Mouse (Mus musculus) layer of hippocampus, postnatal 25 days (tissue): ENCODE data around the gene AW146154. TPM values are rescaled to one million over a fixed set of nuclear protein-coding genes. Genes with fewer than 3 reads are reported as not detected.
"Not testable (repeated sequence)": the region's sequence is repeated elsewhere in the genome, so short reads cannot be mapped to it uniquely, and the experiment has no call there.

Experiments
- DNase-seq, 2 experiments: peaks; one replicate each; pipeline ENCODE4 v3.0.0; 2022; ENCODE audit warnings: mixed read lengths in 2 of 2, low spot score in 1 of 2; ENCODE audit errors: extremely low spot score in 1 of 2
- total RNA-seq, 2 experiments: library from RNA; stranded (reverse); gene quantifications; 2 replicates each; pipeline ENCODE4 v1.2.3; 2021

AW146154 gene
- 10 to 100 TPM in 1 of 2 experiments, 1 to 10 TPM in 1; 8.9 to 11.0 TPM for total RNA-seq

GRCm38 (mm10) chr7:41499389-41500049, at the start of gene AW146154, which contains the start of gene Gm20449:
AW146154 (minus strand) TSS chr7:41499890.
Gm20449 (minus strand) TSS chr7:41499417.
- peak; percentile 99 to 100 for DNase-seq

DNA sequence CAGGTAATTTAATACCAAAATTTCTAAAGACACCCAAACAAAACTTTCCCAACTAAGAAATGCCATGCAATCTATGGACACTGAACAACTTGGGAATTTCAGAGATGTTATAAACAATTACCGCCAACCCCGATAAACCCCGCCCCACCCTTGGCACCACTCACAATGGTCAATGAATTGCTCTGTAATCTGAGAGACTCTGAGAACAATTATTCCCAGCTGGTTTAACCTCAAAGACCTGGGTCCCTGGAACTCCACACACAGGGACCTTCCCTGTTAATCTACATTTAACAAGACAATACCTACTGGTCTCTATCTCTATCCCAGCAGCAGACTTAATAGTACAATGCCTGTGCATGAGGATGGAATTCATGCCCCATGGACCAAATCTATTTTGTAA, 13.0 kb upstream of the AW146154 start:
- DNase-seq: no peak

GRCm38 (mm10) chr7:41512207-41512606, 12.5 kb upstream of the AW146154 start:
- no peak for DNase-seq

DNA sequence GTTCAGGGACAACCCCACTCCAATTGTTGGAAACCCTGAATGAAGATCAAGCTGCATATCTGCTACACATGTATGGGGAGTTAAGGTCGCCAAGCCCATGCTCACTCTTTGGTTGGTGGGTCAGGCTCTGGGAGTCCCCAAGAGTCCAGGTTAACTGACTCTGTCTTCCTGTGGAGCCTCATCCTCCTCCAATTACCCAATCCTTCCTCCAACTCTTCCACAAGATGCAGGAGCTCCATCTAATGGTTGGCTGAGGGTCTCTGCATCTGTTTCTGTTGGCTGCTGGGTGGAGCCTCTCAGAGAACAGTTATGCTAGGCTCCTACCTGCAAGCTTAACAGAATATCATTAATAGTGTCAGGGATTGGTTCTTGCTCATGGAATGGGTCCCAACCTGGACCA, 2.7 kb upstream of the AW146154 start:
- DNase-seq: no peak

DNA sequence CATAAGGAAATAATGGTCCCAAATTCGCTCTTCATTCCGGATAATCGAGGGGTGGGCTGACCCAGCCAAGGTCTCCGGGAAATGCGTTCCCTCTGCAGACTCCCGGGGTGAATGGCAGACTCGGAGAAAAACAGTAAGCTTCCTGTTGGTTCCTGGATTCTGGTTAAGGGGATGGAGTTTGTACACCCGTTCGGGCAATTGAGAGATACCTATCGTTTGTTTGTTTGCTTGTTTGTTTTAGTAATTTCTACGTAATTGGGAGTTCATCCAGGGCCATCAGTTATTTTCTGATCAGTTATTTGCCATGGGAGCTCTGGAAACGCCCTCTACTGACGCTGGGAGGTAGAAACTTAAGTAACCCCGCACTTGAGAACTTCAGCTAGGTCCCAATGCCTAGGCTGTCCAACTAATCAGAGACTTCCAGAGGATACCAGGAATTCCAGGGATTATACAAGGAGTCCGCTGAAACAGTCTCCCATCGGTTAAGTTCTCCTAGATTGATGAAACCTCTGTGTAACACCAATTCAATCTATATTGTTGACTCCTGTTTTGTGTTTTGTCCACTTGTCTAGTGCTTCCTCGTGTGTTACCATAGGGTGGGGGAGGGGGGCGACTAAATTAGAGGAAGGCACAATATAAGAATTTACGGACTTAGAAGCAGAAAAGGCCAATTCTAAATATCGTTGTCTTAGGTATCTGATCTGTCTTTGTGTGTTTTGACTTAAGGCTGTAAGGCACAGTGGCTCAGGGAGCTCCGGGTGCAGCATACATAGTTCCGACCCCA, 653 bp upstream of the AW146154 start:
- peak; percentile 40 to 51 for DNase-seq

DNA sequence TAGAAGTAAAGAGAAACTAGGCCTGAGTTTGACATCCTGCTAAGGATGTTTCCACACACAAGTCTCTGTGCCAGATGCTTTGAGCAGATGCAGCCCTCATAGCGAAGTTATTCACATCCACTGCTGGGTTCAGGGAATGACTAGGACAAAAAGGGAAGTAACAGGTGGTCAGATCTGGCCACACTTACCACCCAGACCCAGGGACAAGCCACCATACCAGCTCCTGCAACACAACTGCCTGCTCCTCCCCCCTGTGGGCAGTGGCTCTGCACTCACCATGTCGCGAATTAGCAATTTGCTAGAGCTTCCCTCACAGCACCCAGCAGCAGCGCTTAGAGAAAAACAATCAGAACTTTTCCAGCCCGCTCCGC, 687 bp downstream of the AW146154 start:
- not testable (repeated sequence) for DNase-seq

DNA sequence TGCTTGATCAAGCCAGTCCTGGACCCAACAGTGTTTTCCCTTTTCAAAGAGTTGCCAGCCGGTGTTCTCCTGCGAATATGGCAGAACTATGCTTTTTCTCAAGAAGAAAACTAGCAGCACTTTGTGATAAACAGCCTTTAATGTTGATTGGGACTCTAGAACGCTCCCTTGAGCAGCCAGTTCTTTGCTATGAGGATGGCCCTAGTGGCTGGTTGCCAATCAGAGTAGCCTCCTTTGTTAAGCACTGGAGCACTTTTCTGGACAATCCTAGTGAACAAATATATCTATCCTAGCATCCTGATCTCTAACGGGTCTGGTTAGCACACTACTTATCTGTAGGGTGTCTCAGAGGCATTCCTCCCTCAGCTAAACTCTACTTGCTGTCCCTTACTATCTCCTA, 1.2 kb downstream of the AW146154 start:
- not testable (repeated sequence) for DNase-seq

DNA sequence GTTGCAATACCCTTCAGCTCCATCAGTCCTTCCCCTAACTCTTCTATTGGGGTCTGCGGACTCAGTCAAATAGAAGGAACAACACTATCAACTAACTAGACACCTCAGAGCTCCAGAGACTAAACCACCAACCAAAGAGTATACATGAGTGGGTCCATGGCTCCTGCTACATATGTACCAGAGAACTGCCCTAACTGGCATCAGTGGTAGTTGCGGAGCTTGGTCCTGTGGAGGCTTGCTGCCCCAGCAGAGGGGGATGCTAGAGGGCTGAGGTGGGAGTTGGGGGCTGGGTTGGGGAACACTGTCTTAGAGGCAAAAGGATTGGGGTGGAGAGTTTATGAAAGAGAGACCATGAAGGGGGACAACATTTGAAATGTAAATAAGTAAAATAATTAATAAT, 1.8 kb downstream of the AW146154 start:
- DNase-seq: no peak

- DNase-seq: no peak
Observed at GRCm38 (mm10) chr7:41451864-41452263, 47.8 kb downstream of the AW146154 start.

GRCm38 (mm10) chr7:41448596-41448995, 51.1 kb downstream of the AW146154 start, which contains the start of gene Vmn2r57:
Vmn2r57 (minus strand) TSS chr7:41448696.
- not testable (repeated sequence) for DNase-seq

Other genes starting within 250 kb of the AW146154 start
- 10 to 100 TPM; 11.8 to 12.1 TPM for gene AI987944, start 106.5 kb downstream of the AW146154 start, total RNA-seq
- gene Vmn2r57, start 51.2 kb downstream of the AW146154 start, total RNA-seq: under 1 TPM; 0.35 to 0.59 TPM
- gene Gm20449, start 473 bp downstream of the AW146154 start, total RNA-seq: under 1 TPM; 0.15 to 0.45 TPM
- gene Gm6871, start 73.8 kb upstream of the AW146154 start, total RNA-seq: not detected
- 10 to 100 TPM; 33.2 to 35.5 TPM for gene 2610021A01Rik, start 99.3 kb upstream of the AW146154 start, total RNA-seq
- gene Zfp788, start 133.3 kb upstream of the AW146154 start, total RNA-seq: 10 to 100 TPM; 33.6 to 35.1 TPM